Mouse (Mus musculus): ENCODE data around the gene Lypd9.

GRCm38 (mm10) chr11:58399985-58400645, 52.6 kb downstream of the Lypd9 start:
- no peak for TF ChIP-seq CTCF (IDR thresholded peaks at IDR 0.05; ENCODE audit: extremely low read depth, insufficient read depth, insufficient read length, insufficient replicate concordance)
- no peak for TF ChIP-seq POLR2A (IDR thresholded peaks at IDR 0.05; ENCODE audit: low read depth, low read length)
